Mouse (Mus musculus) hindbrain, embryonic 12.5 days (tissue): ENCODE data around the gene Med11. TPM values are rescaled to one million over a fixed set of nuclear protein-coding genes. Genes with fewer than 3 reads are reported as not detected.
A peak's percentile ranks its signal among the peaks of the same experiment; 100 is the strongest.
"Not testable (repeated sequence)": the region's sequence is repeated elsewhere in the genome, so short reads cannot be mapped to it uniquely, and the experiment has no call there.

Experiments
- ATAC-seq: fragments of 200-750 bp; cut with Nextera tagmentation; 2 replicates; pipeline ENCODE4 v1.8.0; 2017; ENCODE audit warnings: moderate TSS enrichment; ENCODE audit not compliant: low FRiP score
- H3K27ac ChIP-seq: fragments of 300-500 bp; sonication (generic); 2 replicates; pipeline ENCODE4 v1.5.1; 2016; ENCODE audit warnings: mild to moderate bottlenecking
- H3K27me3 ChIP-seq: fragments of 300-500 bp; sonication (generic); 2 replicates; pipeline ENCODE4 v1.6.1; 2016; ENCODE audit warnings: mild to moderate bottlenecking
- H3K36me3 ChIP-seq: fragments of 300-500 bp; sonication (generic); 2 replicates; pipeline ENCODE4 v1.6.1; 2016; ENCODE audit warnings: mild to moderate bottlenecking
- H3K4me1 ChIP-seq: fragments of 300-500 bp; sonication (generic); 2 replicates; pipeline ENCODE4 v1.6.1; 2016
- H3K4me2 ChIP-seq: fragments of 300-500 bp; sonication (generic); replicated peaks from 2 replicates; pipeline ENCODE4 v1.6.1; 2016; ENCODE audit warnings: mild to moderate bottlenecking
- H3K4me3 ChIP-seq: fragments of 300-500 bp; sonication (generic); 2 replicates; pipeline ENCODE4 v1.5.1; 2016; ENCODE audit warnings: mild to moderate bottlenecking
- H3K9ac ChIP-seq: fragments of 300-500 bp; sonication (generic); 2 replicates; pipeline ENCODE4 v1.6.1; 2016; ENCODE audit warnings: mild to moderate bottlenecking, moderate library complexity
- H3K9me3 ChIP-seq: fragments of 300-500 bp; sonication (generic); replicated peaks from 2 replicates; pipeline ENCODE4 v1.6.1; 2016; ENCODE audit warnings: mild to moderate bottlenecking
- WGBS: fragments of 180-500 bp; shearing (Covaris S2); methylation state at CpG from one replicate; pipeline ENCODE4 v1.1.7; 2016; 5-methylcytosine and 5-hydroxymethylcytosine counted together
- polyA plus RNA-seq: library from polyadenylated mRNA; unstranded; fragments of >200 nt; fragmentation: Nextera tagmentation; extraction: Ambion mirVana; gene quantifications from 2 replicates; pipeline ENCODE4 v1.2.1, GENCODE M21; 2016

Med11 gene
- 32.7 and 36.1 TPM in 2 replicates for polyA plus RNA-seq

DNA sequence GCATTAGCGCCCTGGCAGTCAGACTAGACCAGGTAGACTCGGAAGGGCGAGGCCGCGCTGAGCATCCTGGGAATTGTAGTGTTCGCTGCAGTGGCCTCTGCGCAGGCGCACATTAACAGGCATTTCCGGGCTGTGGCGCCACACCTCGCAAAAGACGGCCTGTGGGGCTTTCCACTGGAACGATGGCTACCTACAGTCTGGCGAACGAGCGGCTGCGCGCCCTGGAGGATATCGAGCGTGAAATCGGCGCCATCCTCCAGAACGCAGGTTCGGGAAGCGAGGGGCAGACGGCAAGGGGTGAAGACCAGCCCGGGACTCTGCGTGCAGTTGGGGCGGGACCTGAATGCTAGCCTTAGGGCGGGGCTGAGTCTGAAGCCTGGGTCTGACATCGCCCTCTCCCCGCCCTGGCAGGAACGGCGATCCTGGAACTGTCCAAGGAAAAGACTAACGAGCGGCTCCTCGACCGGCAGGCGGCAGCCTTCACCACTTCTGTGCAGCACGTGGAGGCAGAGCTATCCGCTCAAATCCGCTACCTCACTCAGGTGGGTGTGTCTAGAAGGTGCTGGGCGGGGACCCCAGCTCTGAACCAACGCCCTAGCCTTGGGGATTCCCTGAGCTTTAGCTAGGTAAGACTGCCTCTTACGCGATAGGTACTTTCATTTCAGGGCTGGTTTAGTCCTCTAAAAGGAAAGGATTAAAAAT is at the start of gene Med11:
Gene Med11, plus strand, starts transcription at position 123 of the 702 bp plus-strand sequence.
- under 1% methylated on average over 46 of the region's 46 CpGs for whole genome bisulfite sequencing
- H3K9ac ChIP-seq = peak within 1 kb of the TSS; percentile 74
- H3K4me1 ChIP-seq = peaks cover 11% of the 10 kb centered on the region
- H3K27ac ChIP-seq = peak within 1 kb of the TSS; percentile 95
- peak; percentile 97 for ATAC-seq
- peak within 1 kb of the TSS; percentile 60 for H3K4me3 ChIP-seq
- no peaks in the 10 kb centered on the region for H3K27me3 ChIP-seq
- no peaks in the 10 kb centered on the region for H3K36me3 ChIP-seq
- peak within 1 kb of the TSS; percentile 62 for H3K4me2 ChIP-seq
- H3K9me3 ChIP-seq = no peaks in the 10 kb centered on the region

DNA sequence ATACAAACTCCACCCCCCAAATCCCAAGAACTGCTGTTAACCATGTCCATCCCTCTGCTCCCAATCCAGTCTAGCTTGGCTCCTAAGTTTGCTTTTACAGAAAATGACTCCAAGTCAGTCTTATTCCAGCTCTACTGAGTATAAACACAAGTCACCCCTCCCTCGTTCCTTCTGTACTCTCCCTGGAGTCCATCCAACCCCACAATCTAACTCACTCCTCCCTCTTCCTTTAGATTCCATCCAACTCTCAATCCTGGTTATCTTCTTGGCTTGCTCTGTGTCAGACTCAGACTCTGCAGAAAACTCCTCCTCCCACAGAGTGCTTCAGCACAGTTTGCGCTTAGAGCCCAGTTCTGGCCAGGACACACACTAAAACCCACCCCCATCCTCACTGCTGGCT is 48.1 kb upstream of the Med11 start:
- no peak for ATAC-seq
- Histone ChIP-seq H3K4me3 (no peak overlapping the region), H3K27me3 (no peaks in the 10 kb centered on the region), H3K4me1 (peaks cover 7% of the 10 kb centered on the region), H3K27ac (no peak overlapping the region), H3K9ac (no peak overlapping the region), H3K36me3 (peaks cover 66% of the 10 kb centered on the region), H3K4me2 (no peak overlapping the region), H3K9me3 (no peaks in the 10 kb centered on the region)
- WGBS = 90% methylated on average over 2 of the region's 2 CpGs

DNA sequence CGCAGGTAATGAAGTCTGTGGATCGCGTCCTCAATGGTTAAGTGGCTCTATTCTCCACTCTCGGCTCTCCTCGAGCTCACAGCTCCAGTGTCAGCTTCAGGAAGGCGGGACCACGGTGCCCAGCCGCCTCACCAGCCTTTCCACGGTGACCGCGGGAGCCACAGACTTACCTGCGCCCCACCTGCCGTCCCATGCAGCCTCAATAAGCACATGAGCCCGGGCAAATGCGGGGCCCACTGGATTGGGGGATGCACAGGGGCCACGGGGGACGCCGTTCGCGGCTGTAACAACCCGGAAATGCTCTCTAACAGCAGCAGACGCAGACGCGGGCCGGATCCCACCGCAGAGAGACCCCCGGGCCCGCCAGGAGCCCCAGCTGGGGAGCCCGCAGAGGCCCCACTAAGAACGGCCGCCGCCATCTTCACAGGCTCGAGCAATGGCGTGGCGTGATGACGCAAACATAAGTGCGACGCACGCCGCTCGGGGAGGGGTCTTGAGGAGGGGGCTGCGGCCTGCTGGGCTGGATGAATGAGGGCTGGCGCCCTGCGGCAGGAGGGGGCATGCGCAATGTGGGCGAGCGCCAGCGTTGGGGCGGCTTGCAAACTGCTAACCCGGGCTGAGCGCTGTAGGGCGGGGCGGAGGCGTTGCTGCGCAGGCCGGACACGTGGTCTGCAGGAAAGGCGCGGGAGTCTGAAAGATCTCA is 42.0 kb upstream of the Med11 start, which contains the start of gene Pelp1:
Gene Pelp1, minus strand, starts transcription at position 438 of the 703 bp plus-strand sequence.
- peaks cover 16% of the 10 kb centered on the region for H3K4me1 ChIP-seq
- peaks cover 13% of the 10 kb centered on the region for H3K36me3 ChIP-seq
- under 1% methylated on average over 59 of the region's 59 CpGs for WGBS
- no peaks in the 10 kb centered on the region for H3K9me3 ChIP-seq
- peak; percentile 98 for ATAC-seq
- peak within 1 kb of the TSS; percentile 100 for H3K4me3 ChIP-seq
- peak within 1 kb of the TSS; percentile 70; the same call in 1 of the 2 replicates for H3K27ac ChIP-seq
- H3K4me2 ChIP-seq = peak within 1 kb of the TSS; percentile 98
- H3K27me3 ChIP-seq = no peaks in the 10 kb centered on the region
- H3K9ac ChIP-seq = peak within 1 kb of the TSS; percentile 97

DNA sequence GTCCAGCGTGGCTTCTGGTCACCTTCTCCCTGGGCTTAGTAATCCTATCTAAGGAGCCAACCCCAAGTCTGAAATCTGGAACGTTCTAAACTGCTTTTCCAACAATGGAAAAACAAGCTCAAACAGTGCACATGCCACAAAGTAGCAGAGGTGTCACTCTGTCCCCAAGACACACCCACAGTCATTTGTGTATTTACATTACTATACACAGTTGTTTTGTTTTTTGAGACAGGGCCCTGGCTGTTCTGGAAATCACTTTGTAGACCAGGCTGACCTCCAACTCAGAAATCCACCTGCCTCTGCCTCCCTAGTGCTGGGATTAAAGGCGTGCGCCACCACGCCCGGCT is 41.4 kb upstream of the Med11 start:
- peak overlapping the region; percentile 100 for H3K4me3 ChIP-seq
- 0 out of 2 replicates have a peak overlapping the region, but pooled peaks have one; percentile 70 for H3K27ac ChIP-seq
- H3K27me3 ChIP-seq = no peaks in the 10 kb centered on the region
- peaks cover 16% of the 10 kb centered on the region for H3K4me1 ChIP-seq
- peak overlapping the region; percentile 98 for H3K4me2 ChIP-seq
- peaks cover 8% of the 10 kb centered on the region for H3K36me3 ChIP-seq
- no peak for ATAC-seq
- WGBS = 61% methylated on average over 6 of the region's 6 CpGs
- peak overlapping the region; percentile 97 for H3K9ac ChIP-seq
- H3K9me3 ChIP-seq = no peaks in the 10 kb centered on the region

DNA sequence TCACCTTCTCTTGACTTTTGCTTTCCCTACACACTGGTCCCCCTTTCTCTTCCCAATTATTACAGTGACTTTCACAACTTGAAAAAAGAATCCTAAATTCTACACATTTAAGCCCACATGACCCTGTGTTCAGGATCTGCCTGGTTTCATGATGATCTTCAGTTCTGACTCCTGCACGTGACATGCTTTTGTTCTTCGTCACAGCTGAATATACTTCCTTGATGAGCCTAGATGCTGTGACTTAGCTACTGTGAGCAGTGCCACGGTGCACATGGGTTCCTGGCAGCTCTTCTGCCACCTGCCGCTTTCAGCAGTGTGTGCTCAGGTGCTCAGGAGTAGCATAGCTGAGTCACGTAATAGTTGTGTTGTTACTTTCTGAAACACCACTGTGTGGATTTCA is 39.1 kb upstream of the Med11 start:
- H3K4me3 ChIP-seq = no peak overlapping the region
- 74% methylated on average over 5 of the region's 5 CpGs for whole genome bisulfite sequencing
- H3K9ac ChIP-seq = no peak overlapping the region
- no peaks in the 10 kb centered on the region for H3K27me3 ChIP-seq
- no peak overlapping the region for H3K4me2 ChIP-seq
- H3K9me3 ChIP-seq = no peaks in the 10 kb centered on the region
- peaks cover 16% of the 10 kb centered on the region for H3K4me1 ChIP-seq
- no peaks in the 10 kb centered on the region for H3K36me3 ChIP-seq
- no peak for ATAC-seq
- no peak overlapping the region for H3K27ac ChIP-seq

DNA sequence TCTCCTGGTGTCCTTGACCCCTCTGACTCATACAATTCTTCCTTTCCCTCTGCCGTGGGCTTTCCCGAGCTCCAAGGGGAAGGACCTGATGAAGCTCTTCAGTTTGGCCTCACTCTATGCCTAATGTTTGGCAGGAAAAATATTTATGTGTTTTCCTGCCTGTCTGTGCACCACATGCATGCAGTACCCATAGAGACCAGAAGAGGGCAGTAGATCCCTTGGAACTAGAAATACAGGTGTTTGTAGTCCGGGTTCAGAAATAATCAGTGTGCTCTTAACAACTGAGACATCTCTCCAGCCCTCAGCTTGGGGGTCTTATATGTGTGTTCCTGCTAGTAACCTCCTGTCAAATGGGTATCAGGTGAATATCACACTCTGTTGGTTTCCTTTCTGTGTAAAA is 37.8 kb upstream of the Med11 start:
- H3K9ac ChIP-seq = no peak overlapping the region

DNA sequence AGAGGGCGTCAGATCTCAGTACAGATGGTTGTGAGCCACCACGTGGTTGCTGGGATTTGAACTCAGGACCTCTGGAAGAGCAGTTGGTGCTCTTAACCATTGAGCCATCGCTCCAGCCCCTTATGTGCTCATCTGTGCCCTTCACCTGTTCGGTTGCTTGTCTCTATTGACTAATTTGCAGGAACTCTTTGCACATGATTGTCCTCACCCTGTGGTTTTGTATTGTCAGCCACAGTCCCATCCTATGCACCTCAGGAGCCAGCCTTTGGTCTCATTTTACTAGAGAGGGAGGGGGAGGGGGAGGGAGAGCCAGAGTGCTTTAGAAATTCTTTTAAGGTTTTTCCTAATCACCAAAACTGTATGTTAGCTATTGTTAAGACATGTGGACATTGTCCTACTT is 33.5 kb upstream of the Med11 start:
- no peak overlapping the region for H3K4me2 ChIP-seq
- H3K27ac ChIP-seq = no peak overlapping the region
- H3K27me3 ChIP-seq = no peaks in the 10 kb centered on the region
- ATAC-seq = no peak
- H3K4me3 ChIP-seq = no peak overlapping the region
- H3K9me3 ChIP-seq = no peaks in the 10 kb centered on the region
- H3K9ac ChIP-seq = no peak overlapping the region
- no peaks in the 10 kb centered on the region for H3K36me3 ChIP-seq
- WGBS = 58% methylated on average over 4 of the region's 4 CpGs
- H3K4me1 ChIP-seq = no peaks in the 10 kb centered on the region

More for the DNA sequence above, 37.8 kb upstream of the Med11 start:
- WGBS = 16% methylated on average over 3 of the region's 3 CpGs
- Histone ChIP-seq H3K36me3 (no peaks in the 10 kb centered on the region), H3K4me1 (peaks cover 5% of the 10 kb centered on the region), H3K4me2 (no peak overlapping the region), H3K27me3 (no peaks in the 10 kb centered on the region), H3K9me3 (no peaks in the 10 kb centered on the region), H3K27ac (no peak overlapping the region), H3K4me3 (no peak overlapping the region)
- ATAC-seq = no peak

DNA sequence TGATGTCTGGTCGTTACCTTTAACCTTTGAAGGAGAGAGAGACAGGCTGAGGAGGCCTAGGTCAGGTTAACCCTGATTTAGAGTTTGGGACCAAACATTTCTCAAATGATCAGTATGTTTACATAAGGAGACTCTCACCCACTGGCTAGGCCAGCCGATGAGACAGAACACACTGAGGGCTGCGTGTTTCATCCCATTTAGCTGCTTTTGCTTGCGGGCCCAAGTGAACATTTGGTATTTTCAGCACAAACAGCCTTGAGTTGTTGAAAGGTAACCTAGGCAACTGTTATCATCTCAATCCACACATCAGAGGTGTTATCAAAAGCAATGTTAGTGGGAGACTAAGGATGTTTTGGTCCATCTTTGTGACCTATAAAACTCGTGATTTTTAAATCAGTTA is 32.2 kb upstream of the Med11 start:
- WGBS = 71% methylated on average over 5 of the region's 5 CpGs
- H3K4me2 ChIP-seq = no peak overlapping the region

DNA sequence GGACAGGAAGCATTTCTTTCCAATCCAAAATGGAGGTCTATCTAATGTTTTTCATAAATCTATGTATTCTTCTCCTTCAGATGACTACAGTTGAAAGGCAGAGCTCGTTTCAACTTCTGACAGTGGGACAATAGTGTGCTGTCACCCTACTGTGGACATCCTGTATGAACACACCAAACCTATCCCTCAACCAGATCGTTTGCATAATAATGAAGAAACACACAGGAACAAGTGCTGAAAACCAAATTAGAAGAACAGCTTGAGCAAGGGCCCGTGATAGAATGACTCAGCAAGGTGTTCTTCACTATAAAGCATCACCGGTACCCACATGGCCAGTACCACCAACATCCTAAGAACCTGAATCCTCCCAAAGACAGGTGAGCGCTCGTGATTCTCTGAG is 25.1 kb upstream of the Med11 start:
- H3K4me2 ChIP-seq, H3K4me1 ChIP-seq, H3K27ac ChIP-seq, H3K36me3 ChIP-seq, H3K9me3 ChIP-seq, ATAC-seq, H3K27me3 ChIP-seq, H3K9ac ChIP-seq, H3K4me3 ChIP-seq: not testable (repeated sequence)
- WGBS = 74% methylated on average over 6 of the region's 6 CpGs

More for the DNA sequence above, 32.2 kb upstream of the Med11 start:
- Histone ChIP-seq H3K36me3 (no peaks in the 10 kb centered on the region), H3K4me3 (no peak overlapping the region), H3K4me1 (no peaks in the 10 kb centered on the region), H3K27ac (no peak overlapping the region), H3K9me3 (no peaks in the 10 kb centered on the region), H3K9ac (no peak overlapping the region), H3K27me3 (no peaks in the 10 kb centered on the region)
- ATAC-seq = no peak

DNA sequence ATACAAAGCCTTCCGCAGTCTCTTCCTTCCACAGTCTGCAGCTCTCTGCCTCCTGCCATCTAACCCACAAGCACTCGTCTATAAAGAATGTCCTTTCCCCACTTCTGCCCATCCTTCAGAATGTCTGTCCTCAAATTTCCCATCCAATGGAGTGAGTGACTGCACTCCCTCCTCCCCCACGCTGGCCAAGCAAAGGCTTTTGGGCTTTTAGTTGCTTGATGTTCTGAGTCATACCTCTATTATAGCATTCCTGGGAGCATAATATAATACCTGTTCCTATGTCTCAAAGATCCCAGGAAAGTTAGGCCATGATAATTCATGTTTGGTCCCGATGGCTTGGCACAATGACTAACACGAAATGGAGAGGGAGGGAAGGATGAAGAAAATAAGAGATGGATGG is 20.1 kb upstream of the Med11 start:
- H3K4me1 ChIP-seq = peaks cover 30% of the 10 kb centered on the region
- H3K36me3 ChIP-seq = peaks cover 11% of the 10 kb centered on the region
- H3K4me3 ChIP-seq = peak overlapping the region; percentile 71
- peak overlapping the region; percentile 62 for H3K4me2 ChIP-seq
- H3K9ac ChIP-seq = peak overlapping the region; percentile 13; the same call in 1 of the 2 replicates
- 30% methylated on average over 5 of the region's 5 CpGs for WGBS
- H3K27me3 ChIP-seq = no peaks in the 10 kb centered on the region
- peak overlapping the region; percentile 93 for H3K27ac ChIP-seq
- no peak for ATAC-seq
- no peaks in the 10 kb centered on the region for H3K9me3 ChIP-seq

DNA sequence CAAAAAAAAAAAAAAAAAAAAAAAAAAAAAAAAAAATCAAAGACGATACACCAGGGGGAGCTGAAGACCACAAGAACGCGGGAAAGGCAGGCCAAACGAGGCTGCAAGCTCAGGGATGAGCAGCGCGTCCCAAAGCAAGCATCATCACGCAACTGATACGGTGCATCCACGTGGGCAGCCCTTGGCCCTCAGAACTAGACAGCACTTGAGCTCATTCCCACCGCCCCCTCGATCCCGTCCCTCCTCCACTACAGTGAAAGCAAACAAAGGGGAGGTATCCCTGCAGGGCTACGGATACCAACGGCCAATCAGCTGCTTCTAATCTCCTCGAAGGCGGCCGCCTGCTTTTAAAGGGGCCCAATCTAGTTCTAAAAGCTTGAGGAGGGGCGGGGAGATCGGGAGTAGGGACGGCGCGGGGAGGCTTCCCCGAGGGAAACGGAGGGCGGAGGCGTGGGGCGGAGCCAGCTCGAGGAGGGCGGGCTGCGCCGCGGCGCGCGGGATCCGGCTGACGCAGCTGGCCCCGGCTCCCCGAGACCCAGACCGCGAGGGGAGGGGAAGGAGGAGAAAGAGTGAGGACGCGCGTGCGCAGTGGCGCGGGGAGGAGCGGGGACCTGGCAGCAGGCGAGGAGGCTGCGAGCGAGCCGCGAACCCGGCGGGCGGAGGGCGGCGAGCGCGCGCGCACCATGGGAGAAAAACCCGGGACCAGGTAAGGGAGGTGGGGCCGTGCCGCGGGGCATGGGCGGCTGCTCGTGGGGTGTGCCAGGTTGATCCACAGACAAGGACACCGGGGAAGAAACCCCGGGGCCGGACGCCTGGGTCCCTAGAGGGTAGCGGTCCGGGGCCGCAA is 19.4 kb upstream of the Med11 start, which contains the start of gene Arrb2:
Gene Arrb2, plus strand, starts transcription at position 588 of the 847 bp plus-strand sequence.
- Histone ChIP-seq H3K9ac (peak within 1 kb of the TSS; percentile 80), H3K4me3 (peak within 1 kb of the TSS; percentile 71), H3K4me1 (peaks cover 30% of the 10 kb centered on the region), H3K9me3 (no peaks in the 10 kb centered on the region), H3K36me3 (peaks cover 17% of the 10 kb centered on the region), H3K27me3 (no peaks in the 10 kb centered on the region), H3K27ac (peak within 1 kb of the TSS; percentile 93), H3K4me2 (peak within 1 kb of the TSS; percentile 62)
- 2% methylated on average over 56 of the region's 75 CpGs for WGBS
- ATAC-seq = peak; percentile 94
